Mouse (Mus musculus) Patski (cell line): ENCODE measurements around the gene Lnx2. TPM values are rescaled to one million over a fixed set of nuclear protein-coding genes. Genes with fewer than 3 reads are reported as not detected.

ENCODE experiments used
- ATAC-seq: fragments of 100-300 bp; one replicate; pipeline ENCODE4 v1.8.0; 2021
- CTCF ChIA-PET: fragments of 350-600 bp; sonication (Branson Sonifier 250); formaldehyde crosslinking; loops from one replicate; lab custom pipeline; 2022; ENCODE audit warnings: inconsistent platforms; lab: Charles Lee
- POLR2A ChIA-PET: fragments of 350-600 bp; sonication (Branson Sonifier 250); formaldehyde crosslinking; loops from one replicate; lab custom pipeline; 2022; ENCODE audit warnings: antibody characterized with exemption, inconsistent platforms; lab: Charles Lee
- DNase-seq: peaks from one replicate; pipeline ENCODE4 v3.0.0-alpha.2; 2011; ENCODE audit warnings: low read depth, low spot score
- H3K27me3 ChIP-seq: fragments of 371-371 bp; one replicate; pipeline ENCODE4 v1.5.1; 2021
- CTCF ChIP-seq: fragments of 100-300 bp; IDR thresholded peaks from one replicate; pipeline ENCODE4 v1.5.1; 2021
- in situ Hi-C: fragments of 300-500 bp; cut with MboI; formaldehyde crosslinking; loops from 3 replicates; pipeline ENCODE4 v1.11.1; 2018; ENCODE audit warnings: low pct_unique_long_range_greater_than_20kb, mixed read lengths
- polyA plus RNA-seq: library from polyadenylated mRNA; unstranded; gene quantifications from one replicate; pipeline ENCODE4 v1.2.3, GENCODE M21; 2021

Lnx2 gene
- polyA plus RNA-seq, 1 experiment from 2014 or later = 15.4 TPM

- peak; percentile 83 for ATAC-seq
- in situ Hi-C loops = no loop called here
- POLR2A ChIA-PET = no interaction called here
- TF ChIP-seq CTCF = no peak
- DNase-seq = peak; percentile 73
- no peaks in the 10 kb centered on the region for H3K27me3 ChIP-seq
- CTCF ChIA-PET = interaction anchor here (1.2 to 2.6 kb wide), 3 partner anchors 8 to 24 kb away, joined by 3 to 11 read pairs (median 4); no protein-coding TSS in a partner anchor
Observed at GRCm38 (mm10) chr5:146993509-146993908, 82.9 kb downstream of the Lnx2 start.

- ChIA-PET CTCF (no interaction called here), POLR2A (no interaction called here)
- ATAC-seq (no peak), DNase-seq (no peak)
- TF ChIP-seq CTCF = no peak
- in situ Hi-C loops = no loop called here
- H3K27me3 ChIP-seq = no peaks in the 10 kb centered on the region
Observed at GRCm38 (mm10) chr5:146989051-146989450, 87.3 kb downstream of the Lnx2 start.

GRCm38 (mm10) chr5:146987588-146987987 is 88.8 kb downstream of the Lnx2 start:
- no peak for TF ChIP-seq CTCF
- H3K27me3 ChIP-seq = no peaks in the 10 kb centered on the region
- no peak for ATAC-seq
- in situ Hi-C loops = no loop called here
- ChIA-PET POLR2A (interaction anchor here (0.5 kb wide), 1 partner anchor 449 kb away, joined by 3 read pairs; no protein-coding TSS in a partner anchor), CTCF (no interaction called here)
- DNase-seq = no peak

- DNase-seq (no peak), ATAC-seq (no peak)
- ChIA-PET CTCF (interaction anchor here (1.0 to 2.3 kb wide), 4 partner anchors 19 to 247 kb away, joined by 3 to 11 read pairs (median 3); no protein-coding TSS in a partner anchor), POLR2A (no interaction called here)
- no peak for TF ChIP-seq CTCF
- no peaks in the 10 kb centered on the region for H3K27me3 ChIP-seq
- in situ Hi-C loops = no loop called here
Observed at GRCm38 (mm10) chr5:146985725-146986433, 90.5 kb downstream of the Lnx2 start.

GRCm38 (mm10) chr5:146983216-146983615 is 93.2 kb downstream of the Lnx2 start:
- TF ChIP-seq CTCF = peak; percentile 96
- ATAC-seq (peak; percentile 45), DNase-seq (no peak)
- H3K27me3 ChIP-seq = no peaks in the 10 kb centered on the region
- CTCF ChIA-PET = interaction anchor here (0.9 to 2.4 kb wide), 7 partner anchors 10 to 260 kb away, joined by 3 to 11 read pairs (median 3); no protein-coding TSS in a partner anchor
- POLR2A ChIA-PET = no interaction called here
- in situ Hi-C loops = loop anchor here (5.0 kb wide), 1 partner anchor 244 kb away; no protein-coding TSS in a partner anchor

GRCm38 (mm10) chr5:146981376-146981775 is 95.0 kb downstream of the Lnx2 start:
- DNase-seq (no peak), ATAC-seq (no peak)
- H3K27me3 ChIP-seq = no peaks in the 10 kb centered on the region
- POLR2A ChIA-PET = no interaction called here
- TF ChIP-seq CTCF = no peak
- in situ Hi-C loops = loop anchor here (5.0 kb wide), 1 partner anchor 246 kb away; no protein-coding TSS in a partner anchor
- CTCF ChIA-PET = interaction anchor here (0.7 to 2.4 kb wide), 4 partner anchors 12 to 312 kb away, joined by 3 to 11 read pairs (median 4); no protein-coding TSS in a partner anchor

- H3K27me3 ChIP-seq = no peaks in the 10 kb centered on the region
- ChIA-PET CTCF (no interaction called here), POLR2A (no interaction called here)
- no peak for TF ChIP-seq CTCF
- in situ Hi-C loops = loop anchor here (10.0 kb wide), 1 partner anchor 280 kb away; no protein-coding TSS in a partner anchor
- DNase-seq = peak; percentile 64
- no peak for ATAC-seq
Observed at GRCm38 (mm10) chr5:146974781-146975123, 101.6 kb downstream of the Lnx2 start.

- DNase-seq (no peak), ATAC-seq (no peak)
- TF ChIP-seq CTCF = no peak
- no peaks in the 10 kb centered on the region for H3K27me3 ChIP-seq
- ChIA-PET CTCF (no interaction called here), POLR2A (no interaction called here)
- in situ Hi-C loops = loop anchor here (10.0 kb wide), 1 partner anchor 279 kb away; no protein-coding TSS in a partner anchor
Observed at GRCm38 (mm10) chr5:146973858-146974780, 102.3 kb downstream of the Lnx2 start.

- DNase-seq = no peak
- no peak for TF ChIP-seq CTCF
- no peak for ATAC-seq
- no peaks in the 10 kb centered on the region for H3K27me3 ChIP-seq
- in situ Hi-C loops = loop anchor here (10.0 kb wide), 1 partner anchor 279 kb away; no protein-coding TSS in a partner anchor
- CTCF ChIA-PET = interaction anchor here (1.8 kb wide), 1 partner anchor 12 kb away, joined by 4 read pairs; no protein-coding TSS in a partner anchor
- POLR2A ChIA-PET = interaction anchor here (0.8 kb wide), 1 partner anchor 10 kb away, joined by 4 read pairs; the partner anchor contains the start of gene Mtif3
Observed at GRCm38 (mm10) chr5:146973353-146973752, 103.0 kb downstream of the Lnx2 start.
